Mouse (Mus musculus): ENCODE measurements at regions not wholly inside any gene's neighbourhood (a gene's known extent, or its start where the extent isn't known, plus 50 kb on each side); places are given as distances from the start of the nearest gene placed in this dataset.

GRCm38 (mm10) chr17:83093862-83094261 is 121.2 kb upstream of the Pkdcc start:
- DNase-seq (ENCODE audit: low spot score), result no peak

GRCm38 (mm10) chr17:83096451-83096850 is 118.6 kb upstream of the Pkdcc start:
- DNase-seq (ENCODE audit: low spot score), result no peak

GRCm38 (mm10) chr17:83097998-83098397 is 117.1 kb upstream of the Pkdcc start:
- DNase-seq (ENCODE audit: low spot score), result no peak

- no peak for DNase-seq (ENCODE audit: low spot score)
These were observed 116.2 kb upstream of the Pkdcc start for GRCm38 (mm10) chr17:83098679-83099413.

GRCm38 (mm10) chr17:83101035-83101434 is 114.1 kb upstream of the Pkdcc start:
- no peak for DNase-seq (ENCODE audit: low spot score)

GRCm38 (mm10) chr17:83101756-83102155 is 113.3 kb upstream of the Pkdcc start:
- no peak for DNase-seq (ENCODE audit: low spot score)

- DNase-seq (ENCODE audit: low spot score), result peak; percentile 42
These were observed 112.2 kb upstream of the Pkdcc start for GRCm38 (mm10) chr17:83102675-83103412.

- no peak for DNase-seq (ENCODE audit: low spot score)
These were observed 106.9 kb upstream of the Pkdcc start for GRCm38 (mm10) chr17:83108151-83108550.

GRCm38 (mm10) chr17:83109792-83110440 is 105.2 kb upstream of the Pkdcc start:
- DNase-seq (ENCODE audit: low spot score), result peak; percentile 86

- no peak for DNase-seq (ENCODE audit: low spot score)
These were observed 104.5 kb upstream of the Pkdcc start for GRCm38 (mm10) chr17:83110556-83110955.

GRCm38 (mm10) chr17:83115146-83115545 is 99.9 kb upstream of the Pkdcc start:
- DNase-seq (ENCODE audit: low spot score), result no peak

- no peak for DNase-seq (ENCODE audit: low spot score)
These were observed 99.1 kb upstream of the Pkdcc start for GRCm38 (mm10) chr17:83115832-83116480.

GRCm38 (mm10) chr17:83120665-83121232 is 94.3 kb upstream of the Pkdcc start:
- no peak for DNase-seq (ENCODE audit: low spot score)

GRCm38 (mm10) chr17:83122525-83123280 is 92.4 kb upstream of the Pkdcc start:
- no peak for DNase-seq (ENCODE audit: low spot score)

GRCm38 (mm10) chr17:83125057-83125456 is 90.0 kb upstream of the Pkdcc start:
- no peak for DNase-seq (ENCODE audit: low spot score)

GRCm38 (mm10) chr17:83127842-83128241 is 87.2 kb upstream of the Pkdcc start:
- no peak for DNase-seq (ENCODE audit: low spot score)

- no peak for DNase-seq (ENCODE audit: low spot score)
These were observed 86.1 kb upstream of the Pkdcc start for GRCm38 (mm10) chr17:83128843-83129544.

GRCm38 (mm10) chr17:83129658-83130057 is 85.4 kb upstream of the Pkdcc start:
- no peak for DNase-seq (ENCODE audit: low spot score)

- DNase-seq (ENCODE audit: low spot score), result no peak
These were observed 81.9 kb upstream of the Pkdcc start for GRCm38 (mm10) chr17:83133201-83133600.

- no peak for DNase-seq (ENCODE audit: low spot score)
These were observed 79.5 kb upstream of the Pkdcc start for GRCm38 (mm10) chr17:83135441-83136120.

Data from adipocyte (in vitro differentiated cells).